Mouse (Mus musculus) liver, embryonic 14.5 days (tissue): Measurements from ENCODE around the gene Xkr8.

Experiments used
- CTCF ChIP-seq: IDR thresholded peaks from 2 replicates; pipeline ENCODE4 v1.5.1; 2016; ENCODE audit warnings: antibody characterized with exemption, low read depth, control low read depth
- EP300 ChIP-seq: IDR thresholded peaks from 2 replicates; pipeline ENCODE4 v1.6.1; 2016; ENCODE audit warnings: antibody characterized with exemption, low read depth

DNA sequence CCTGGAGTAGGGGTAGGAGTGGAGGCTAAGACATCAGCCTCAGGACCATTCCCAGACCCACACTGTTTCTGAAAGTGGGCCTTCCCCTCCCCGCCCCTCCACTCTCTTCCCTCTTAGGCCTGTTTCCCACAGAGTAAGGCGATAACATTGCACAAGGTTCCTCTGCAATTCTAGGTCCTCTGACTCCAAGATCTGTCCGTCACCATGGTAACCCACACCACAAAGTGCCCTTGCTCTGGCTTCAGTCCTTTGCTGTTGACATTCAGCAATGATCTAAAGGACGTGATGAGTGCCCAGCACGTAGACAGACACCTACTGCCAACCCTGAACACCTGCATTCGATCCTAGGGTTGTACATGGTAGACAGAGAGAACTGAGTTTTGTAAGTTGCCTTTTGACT lies 20.6 kb upstream of the Xkr8 start:
- TF ChIP-seq CTCF (no peak), EP300 (no peak)
